Mouse (Mus musculus) kidney, embryonic 14.5 days (tissue): ENCODE data around the gene Tmco4. TPM values are rescaled to one million over a fixed set of nuclear protein-coding genes. Genes with fewer than 3 reads are reported as not detected.
"Not testable (repeated sequence)": the region's sequence is repeated elsewhere in the genome, so short reads cannot be mapped to it uniquely, and the experiment has no call there.

Experiments
- ATAC-seq: fragments of 200-750 bp; cut with Nextera tagmentation; 2 replicates; pipeline ENCODE4 v1.8.0; 2017; ENCODE audit warnings: moderate number of reproducible peaks, mild to moderate bottlenecking, moderate TSS enrichment, moderate library complexity; ENCODE audit not compliant: low FRiP score, low TSS enrichment
- H3K27ac ChIP-seq: fragments of 300-500 bp; sonication (generic); 2 replicates; pipeline ENCODE4 v1.5.1; 2014; ENCODE audit warnings: low read depth, mild to moderate bottlenecking, low read length, moderate library complexity, mixed read lengths
- H3K27me3 ChIP-seq: fragments of 300-500 bp; sonication (generic); 2 replicates; pipeline ENCODE4 v1.6.1; 2014; ENCODE audit warnings: mild to moderate bottlenecking, low read length; ENCODE audit not compliant: control insufficient read depth, insufficient read depth
- H3K36me3 ChIP-seq: fragments of 300-500 bp; sonication (generic); 2 replicates; pipeline ENCODE4 v1.6.1; 2014; ENCODE audit warnings: low read length, mixed read lengths; ENCODE audit not compliant: control insufficient read depth, insufficient read depth
- H3K4me1 ChIP-seq: fragments of 300-500 bp; sonication (generic); 2 replicates; pipeline ENCODE4 v1.6.1; 2014; ENCODE audit warnings: low read length, mixed read lengths; ENCODE audit not compliant: control insufficient read depth, insufficient read depth
- H3K4me2 ChIP-seq: fragments of 300-500 bp; sonication (generic); replicated peaks from 2 replicates; pipeline ENCODE4 v1.6.1; 2014; ENCODE audit warnings: low read depth, mild to moderate bottlenecking, low read length
- H3K4me3 ChIP-seq: fragments of 300-500 bp; sonication (generic); 2 replicates; pipeline ENCODE4 v1.5.1; 2014; ENCODE audit warnings: mild to moderate bottlenecking, low read length
- H3K9ac ChIP-seq: fragments of 300-500 bp; sonication (generic); 2 replicates; pipeline ENCODE4 v1.6.1; 2014; ENCODE audit warnings: low read depth, mild to moderate bottlenecking, low read length, moderate library complexity
- H3K9me3 ChIP-seq: fragments of 300-500 bp; sonication (generic); 2 replicates; pipeline ENCODE4 v1.6.1; 2016; ENCODE audit warnings: low read length; ENCODE audit not compliant: control insufficient read depth
- WGBS: fragments of 180-500 bp; shearing (Covaris S2); extraction: QIAGEN DNeasy Blood & Tissue Kit; methylation state at CpG from one replicate; pipeline ENCODE4 v1.1.7; 2014; 5-methylcytosine and 5-hydroxymethylcytosine counted together
- polyA plus RNA-seq: library from polyadenylated mRNA; unstranded; fragments of >200 nt; fragmentation: Nextera tagmentation; extraction: Ambion mirVana; gene quantifications from 2 replicates; pipeline ENCODE4 v1.2.1, GENCODE M21; 2014

Gene Tmco4
- polyA plus RNA-seq, 1 experiment from 2014 or later: 4.7 TPM

- peak overlapping the region; percentile 13; the same call in 1 of the 2 replicates for H3K4me2 ChIP-seq
- no peaks in the 10 kb centered on the region for H3K36me3 ChIP-seq
- no peak overlapping the region for H3K27ac ChIP-seq
- H3K4me1 ChIP-seq: peaks cover 20% of the 10 kb centered on the region
- WGBS: 46% methylated on average over 16 of the region's 16 CpGs
- no peak for ATAC-seq
- H3K9ac ChIP-seq: no peak overlapping the region; the same call in 1 of the 2 replicates
- no peak overlapping the region for H3K4me3 ChIP-seq
- no peaks in the 10 kb centered on the region for H3K27me3 ChIP-seq
- no peaks in the 10 kb centered on the region for H3K9me3 ChIP-seq
These were observed 3.7 kb upstream of the Tmco4 start for GRCm38 (mm10) chr4:138968772-138969556.

- H3K4me1 ChIP-seq: peaks cover 20% of the 10 kb centered on the region
- H3K36me3 ChIP-seq: no peaks in the 10 kb centered on the region
- WGBS: 42% methylated on average over 9 of the region's 9 CpGs
- H3K4me2 ChIP-seq: no peak overlapping the region
- H3K4me3 ChIP-seq: no peak overlapping the region
- ATAC-seq: no peak
- H3K27ac ChIP-seq: no peak overlapping the region
- no peaks in the 10 kb centered on the region for H3K9me3 ChIP-seq
- no peaks in the 10 kb centered on the region for H3K27me3 ChIP-seq
- H3K9ac ChIP-seq: no peak overlapping the region
These were observed 3.0 kb upstream of the Tmco4 start for GRCm38 (mm10) chr4:138969736-138970135.

DNA sequence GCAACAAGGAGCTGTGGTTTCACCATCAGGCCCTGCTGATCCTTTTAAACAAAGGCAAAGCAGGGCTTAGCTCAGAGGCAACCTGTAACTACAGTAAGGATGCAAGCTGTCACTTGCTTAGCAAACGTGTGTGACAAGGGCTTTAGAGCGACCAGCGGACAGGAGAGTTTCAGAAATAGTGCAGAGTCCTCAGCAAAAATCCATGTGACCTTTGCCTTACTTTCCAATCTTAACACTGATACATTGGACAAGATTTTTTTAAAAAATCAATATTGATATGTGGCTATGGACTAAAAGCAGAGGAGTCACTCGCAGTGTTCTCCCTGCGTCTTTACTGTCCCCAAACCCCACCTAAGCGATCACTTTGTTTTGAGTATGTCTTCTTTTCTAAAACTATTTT lies 1.3 kb upstream of the Tmco4 start:
- WGBS: 92% methylated on average over 6 of the region's 6 CpGs
- Histone ChIP-seq H3K36me3 (no peaks in the 10 kb centered on the region), H3K9ac (no peak overlapping the region), H3K4me3 (no peak overlapping the region), H3K9me3 (no peaks in the 10 kb centered on the region), H3K27me3 (no peaks in the 10 kb centered on the region), H3K4me1 (peaks cover 20% of the 10 kb centered on the region), H3K27ac (0 out of 2 replicates have a peak overlapping the region, but pooled peaks have one; percentile 14), H3K4me2 (no peak overlapping the region)
- no peak for ATAC-seq

DNA sequence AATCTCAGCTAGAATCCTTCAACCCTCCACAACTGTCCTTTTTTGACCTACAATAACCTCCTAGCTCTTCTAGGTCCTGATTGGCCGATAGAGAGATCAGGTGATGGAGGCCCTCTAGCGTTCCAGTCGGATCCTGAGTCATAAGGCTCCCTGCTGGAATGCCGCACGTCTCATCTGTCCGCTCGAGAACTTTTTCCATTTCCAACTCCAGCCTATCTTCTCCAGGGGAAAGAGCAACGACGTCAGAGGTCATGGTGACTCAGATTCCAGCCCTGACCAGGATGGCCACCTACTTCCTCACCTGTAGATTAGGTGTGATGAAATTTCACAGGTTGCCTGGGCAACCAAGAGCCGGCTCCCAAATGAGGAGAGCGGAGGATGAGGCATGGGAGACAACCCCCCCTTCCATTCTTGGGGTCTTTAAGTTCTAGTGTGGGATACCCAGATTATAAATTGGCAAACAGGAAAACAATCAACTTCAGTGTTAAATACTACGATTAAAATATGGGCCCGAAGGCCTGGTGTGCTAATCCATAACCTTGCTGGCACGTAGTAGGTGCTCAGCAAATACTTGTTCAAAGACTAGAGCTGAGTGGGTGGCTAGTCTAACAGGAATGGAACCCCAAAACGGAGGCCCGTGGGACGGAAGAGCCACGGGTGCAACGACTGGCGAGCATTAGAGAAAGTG lies 405 bp upstream of the Tmco4 start:
- H3K36me3 ChIP-seq: no peaks in the 10 kb centered on the region
- H3K4me2 ChIP-seq: peak overlapping the region; percentile 74
- H3K9me3 ChIP-seq: no peaks in the 10 kb centered on the region
- H3K4me1 ChIP-seq: peaks cover 20% of the 10 kb centered on the region
- H3K9ac ChIP-seq: peak overlapping the region; percentile 73
- ATAC-seq: 0 out of 2 replicates have a peak, but pooled peaks have one; percentile 37
- 23% methylated on average over 20 of the region's 20 CpGs for WGBS
- peak overlapping the region; percentile 49 for H3K4me3 ChIP-seq
- peak overlapping the region; percentile 76; the same call in 1 of the 2 replicates for H3K27ac ChIP-seq
- H3K27me3 ChIP-seq: no peaks in the 10 kb centered on the region

GRCm38 (mm10) chr4:138973719-138974115 lies 1.0 kb downstream of the Tmco4 start:
- H3K9ac ChIP-seq: peak overlapping the region; percentile 73; the same call in 1 of the 2 replicates
- peak overlapping the region; percentile 74 for H3K4me2 ChIP-seq
- H3K27me3 ChIP-seq: no peaks in the 10 kb centered on the region
- 0 out of 2 replicates have a peak, but pooled peaks have one; percentile 1 for ATAC-seq
- H3K4me3 ChIP-seq: peak overlapping the region; percentile 49
- WGBS: 50% methylated on average over 3 of the region's 3 CpGs
- 0 out of 2 replicates have a peak overlapping the region, but pooled peaks have one; percentile 76 for H3K27ac ChIP-seq
- no peaks in the 10 kb centered on the region for H3K9me3 ChIP-seq
- H3K4me1 ChIP-seq: peaks cover 19% of the 10 kb centered on the region
- H3K36me3 ChIP-seq: no peaks in the 10 kb centered on the region

DNA sequence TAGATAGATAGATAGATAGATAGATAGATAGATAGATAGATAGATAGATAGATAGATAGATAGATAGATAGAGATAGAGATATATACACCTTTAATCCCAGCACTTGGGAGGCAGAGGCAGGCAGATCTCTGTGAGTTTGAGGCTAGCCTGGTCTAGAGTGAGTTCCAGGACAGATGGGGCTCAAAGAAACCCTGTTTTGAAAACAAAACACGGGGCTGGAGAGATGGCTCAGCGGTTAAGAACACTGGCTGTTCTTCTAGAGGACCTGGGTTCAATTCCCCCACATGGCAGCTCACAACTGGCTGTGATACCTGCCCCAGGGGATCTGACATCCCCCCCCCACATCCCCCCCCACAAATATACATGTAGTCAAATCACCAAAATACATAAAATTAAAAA lies 1.9 kb downstream of the Tmco4 start:
- H3K9ac ChIP-seq, H3K27me3 ChIP-seq, H3K4me3 ChIP-seq, H3K9me3 ChIP-seq, ATAC-seq, H3K36me3 ChIP-seq, H3K27ac ChIP-seq, H3K4me2 ChIP-seq: not testable (repeated sequence)
- H3K4me1 ChIP-seq: peaks cover 14% of the 10 kb centered on the region
- WGBS: 89% methylated on average over 2 of the region's 2 CpGs

DNA sequence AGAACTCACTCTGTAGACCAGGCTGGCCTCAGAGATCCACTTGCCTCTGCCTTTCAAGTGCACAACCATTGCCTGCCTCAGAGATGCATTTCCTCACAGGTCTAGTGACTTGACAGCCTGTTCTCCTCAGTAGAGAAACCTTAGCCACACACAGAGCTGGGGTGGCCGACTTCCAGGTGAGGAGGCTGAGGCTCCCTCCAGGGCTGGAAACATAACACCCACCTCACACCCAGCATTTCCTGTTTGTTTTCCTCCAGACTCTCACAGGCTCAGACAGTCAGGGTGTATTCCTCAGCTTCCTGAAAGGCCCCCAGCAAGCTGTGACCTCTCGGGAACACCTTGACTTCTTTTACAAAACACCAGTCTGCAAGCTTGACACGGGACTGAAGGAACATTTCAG lies 2.5 kb downstream of the Tmco4 start:
- Histone ChIP-seq H3K27ac (no peak overlapping the region), H3K27me3 (no peaks in the 10 kb centered on the region)
- WGBS: 23% methylated on average over 3 of the region's 3 CpGs

GRCm38 (mm10) chr4:138976046-138976445 lies 3.4 kb downstream of the Tmco4 start:
- H3K9ac ChIP-seq: no peak overlapping the region
- no peak for ATAC-seq
- no peak overlapping the region for H3K27ac ChIP-seq
- peaks cover 14% of the 10 kb centered on the region for H3K4me1 ChIP-seq
- no peak overlapping the region for H3K4me3 ChIP-seq
- H3K27me3 ChIP-seq: no peaks in the 10 kb centered on the region
- H3K4me2 ChIP-seq: no peak overlapping the region
- WGBS: 42% methylated on average over 6 of the region's 6 CpGs
- no peaks in the 10 kb centered on the region for H3K9me3 ChIP-seq
- H3K36me3 ChIP-seq: no peaks in the 10 kb centered on the region

More for the DNA sequence above, 2.5 kb downstream of the Tmco4 start:
- ATAC-seq: no peak
- Histone ChIP-seq H3K9ac (no peak overlapping the region), H3K4me2 (no peak overlapping the region), H3K4me1 (peaks cover 14% of the 10 kb centered on the region), H3K4me3 (no peak overlapping the region), H3K9me3 (no peaks in the 10 kb centered on the region), H3K36me3 (no peaks in the 10 kb centered on the region)

DNA sequence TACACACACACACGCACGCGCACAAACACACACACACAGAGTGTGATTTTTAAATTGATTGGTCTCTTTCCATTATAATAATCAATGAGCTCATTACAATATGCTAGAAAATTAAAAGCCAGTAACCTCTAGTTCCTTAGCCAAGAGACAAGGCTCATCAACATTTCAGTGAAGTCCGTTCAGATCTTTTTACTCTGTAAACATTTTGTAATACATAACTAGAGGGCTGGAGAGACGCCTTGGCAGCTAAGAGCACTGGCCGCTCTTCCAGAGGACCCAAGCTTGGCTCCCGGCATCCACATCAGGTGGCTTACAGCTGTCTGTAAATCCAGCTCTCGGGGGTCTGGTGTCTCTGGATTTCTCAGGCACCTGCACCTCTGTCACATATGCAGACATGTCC lies 7.3 kb downstream of the Tmco4 start:
- H3K36me3 ChIP-seq: no peaks in the 10 kb centered on the region
- H3K4me1 ChIP-seq: no peaks in the 10 kb centered on the region
- no peak overlapping the region for H3K4me3 ChIP-seq
- no peak overlapping the region for H3K9ac ChIP-seq
- ATAC-seq: no peak
- H3K9me3 ChIP-seq: peaks cover 2% of the 10 kb centered on the region; the same call in 1 of the 2 replicates
- H3K27me3 ChIP-seq: no peaks in the 10 kb centered on the region
- H3K27ac ChIP-seq: no peak overlapping the region
- no peak overlapping the region for H3K4me2 ChIP-seq
- WGBS: 85% methylated on average over 8 of the region's 8 CpGs
